ENCODE assay signal across 8 mouse cellular contexts in the genomic region with DNA sequence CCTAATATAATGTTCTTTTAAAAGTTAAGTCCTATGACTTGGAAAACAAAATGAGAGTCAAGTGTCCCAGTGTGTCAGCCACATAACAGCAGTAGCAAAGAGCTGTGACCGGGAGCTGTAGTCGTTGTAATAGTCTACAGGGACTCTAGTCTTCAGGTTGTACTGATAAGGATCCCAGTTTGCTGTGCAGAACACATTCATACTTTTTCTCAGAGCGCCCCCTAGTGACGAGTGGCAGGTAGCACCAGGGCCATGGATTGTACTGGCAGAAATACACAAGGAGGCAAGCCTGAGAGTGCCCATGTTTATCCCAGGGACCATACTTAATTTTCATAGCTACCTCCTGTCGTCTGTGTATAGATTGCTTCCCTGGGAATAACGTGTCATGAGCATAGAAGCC. TPM values are rescaled to one million over a fixed set of nuclear protein-coding genes. Genes with fewer than 3 reads are reported as not detected.
DNase-seq lines count a peak whose midpoint lies in the region; ATAC-seq lines count a peak whose summit lies in the region.

No protein-coding gene starts in this region.

- H3K9me3 ChIP-seq in kidney, embryonic 14.5 days (ENCODE audit: control insufficient read depth, low read length), result no peaks in the 10 kb centered on the region
- no peaks in the 10 kb centered on the region for H3K9me3 ChIP-seq in intestine, embryonic 16.5 days (ENCODE audit: control insufficient read depth, low read length)
- H3K9me3 ChIP-seq in midbrain, embryonic 13.5 days, result no peaks in the 10 kb centered on the region

- ATAC-seq in kidney, embryonic 14.5 days (ENCODE audit: low FRiP score, low TSS enrichment), result no peak
- peak; percentile 87 for ATAC-seq in intestine, embryonic 16.5 days
- ATAC-seq in midbrain, embryonic 13.5 days, result peak; percentile 63; the same call in 1 of the 2 replicates

- 8% methylated on average over 6 of the region's 6 CpGs for WGBS in kidney, embryonic 14.5 days
- 14% methylated on average over 6 of the region's 6 CpGs for WGBS in intestine, embryonic 16.5 days
- 11% methylated on average over 6 of the region's 6 CpGs for WGBS in midbrain, embryonic 13.5 days

- H3K4me1 ChIP-seq in kidney, embryonic 14.5 days (ENCODE audit: control insufficient read depth, insufficient read depth, low read length), result no peaks in the 10 kb centered on the region
- 0 out of 2 replicates have a peak, but pooled peaks cover 2% of the 10 kb centered on the region for H3K4me1 ChIP-seq in intestine, embryonic 16.5 days (ENCODE audit: control insufficient read depth, insufficient read depth, low read length)
- no peaks in the 10 kb centered on the region for H3K4me1 ChIP-seq in midbrain, embryonic 13.5 days (replicated peaks)

- H3K27ac ChIP-seq in kidney, embryonic 14.5 days (ENCODE audit: low read depth, low read length), result no peak overlapping the region
- H3K27ac ChIP-seq in intestine, embryonic 16.5 days (ENCODE audit: low read length), result no peak overlapping the region
- H3K27ac ChIP-seq in midbrain, embryonic 13.5 days, result no peak overlapping the region

- no peak overlapping the region for H3K4me3 ChIP-seq in kidney, embryonic 14.5 days (ENCODE audit: low read length)
- H3K4me3 ChIP-seq in intestine, embryonic 16.5 days (ENCODE audit: low read length), result no peak overlapping the region
- no peak overlapping the region for H3K4me3 ChIP-seq in midbrain, embryonic 13.5 days (replicated peaks)

- intact Hi-C loops in left cerebral cortex, postnatal 36 days (cut with DNase I), result loop anchor here (10.0 kb wide), 1 partner anchor 883 kb away; no protein-coding TSS in a partner anchor

- no peaks in the 10 kb centered on the region for H3K27me3 ChIP-seq in kidney, embryonic 14.5 days (ENCODE audit: control insufficient read depth, insufficient read depth, low read length)
- H3K27me3 ChIP-seq in intestine, embryonic 16.5 days (replicated peaks; ENCODE audit: control insufficient read depth, insufficient read depth, low read length), result no peaks in the 10 kb centered on the region
- no peaks in the 10 kb centered on the region for H3K27me3 ChIP-seq in midbrain, embryonic 13.5 days

- H3K9ac ChIP-seq in kidney, embryonic 14.5 days (ENCODE audit: low read depth, low read length), result no peak overlapping the region
- no peak overlapping the region for H3K9ac ChIP-seq in intestine, embryonic 16.5 days (ENCODE audit: low read depth, low read length)
- H3K9ac ChIP-seq in midbrain, embryonic 13.5 days (replicated peaks), result no peak overlapping the region

- peak; percentile 54 for DNase-seq in kidney, adult 11 months
- peak; percentile 88 for DNase-seq in embryo, embryonic 10 days (ENCODE audit: low spot score)
- peak; percentile 25 for DNase-seq in gastrocnemius, postnatal 25 days
- DNase-seq in left cerebral cortex, postnatal 36 days (ENCODE audit: low spot score in 2 of 2), result peak; percentile 57 to 69
- peak; percentile 6 to 55 for DNase-seq in spleen, adult 18-20 months

- no peak overlapping the region for H3K4me2 ChIP-seq in kidney, embryonic 14.5 days (replicated peaks; ENCODE audit: low read depth, low read length)
- H3K4me2 ChIP-seq in intestine, embryonic 16.5 days (ENCODE audit: low read depth, low read length), result no peak overlapping the region
- no peak overlapping the region for H3K4me2 ChIP-seq in midbrain, embryonic 13.5 days (replicated peaks)

- no peaks in the 10 kb centered on the region for H3K36me3 ChIP-seq in kidney, embryonic 14.5 days (ENCODE audit: control insufficient read depth, insufficient read depth, low read length)
- H3K36me3 ChIP-seq in intestine, embryonic 16.5 days (ENCODE audit: control insufficient read depth, insufficient read depth, low read length), result no peaks in the 10 kb centered on the region
- H3K36me3 ChIP-seq in midbrain, embryonic 13.5 days, result no peaks in the 10 kb centered on the region

RNA-seq across cellular contexts. Expression of a gene that starts 35.0 kb away (rescaled TPM):
- polyA plus RNA-seq in kidney, embryonic 14.5 days (2014; fragmentation: Nextera tagmentation; extraction: Ambion mirVana), result 1.8 and 4.5 TPM in 2 replicates
- total RNA-seq in gastrocnemius, postnatal 25 days (2021), result under 1 TPM in 1 of 2 experiments, not detected in 1; 0.08 TPM
- 0.84 and 1.2 TPM in 2 replicates for polyA plus RNA-seq in intestine, embryonic 16.5 days (2015; fragmentation: Nextera tagmentation; extraction: Ambion mirVana)
- 1 to 10 TPM; 1.2 to 1.6 TPM for total RNA-seq in left cerebral cortex, postnatal 36 days (2021)
- 0.52 and 0.68 TPM in 2 replicates for polyA plus RNA-seq in midbrain, embryonic 13.5 days (2015; fragmentation: Nextera tagmentation; extraction: Ambion mirVana)

Comparison
In these comparisons a context has a peak if more than half of its experiments do, and no peak if none do; other contexts are left out.
1. DNase-seq: peak in every context shown above with its lines; median percentile 88 in embryo, embryonic 10 days; 63 in left cerebral cortex, postnatal 36 days; 54 in kidney, adult 11 months; 30 in spleen, adult 18-20 months; 25 in gastrocnemius, postnatal 25 days.